Mouse (Mus musculus): ENCODE measurements around the gene Hnrnpk.
"Not testable (repeated sequence)": the region's sequence is repeated elsewhere in the genome, so short reads cannot be mapped to it uniquely, and the experiment has no call there.

The Hnrnpk gene

DNA sequence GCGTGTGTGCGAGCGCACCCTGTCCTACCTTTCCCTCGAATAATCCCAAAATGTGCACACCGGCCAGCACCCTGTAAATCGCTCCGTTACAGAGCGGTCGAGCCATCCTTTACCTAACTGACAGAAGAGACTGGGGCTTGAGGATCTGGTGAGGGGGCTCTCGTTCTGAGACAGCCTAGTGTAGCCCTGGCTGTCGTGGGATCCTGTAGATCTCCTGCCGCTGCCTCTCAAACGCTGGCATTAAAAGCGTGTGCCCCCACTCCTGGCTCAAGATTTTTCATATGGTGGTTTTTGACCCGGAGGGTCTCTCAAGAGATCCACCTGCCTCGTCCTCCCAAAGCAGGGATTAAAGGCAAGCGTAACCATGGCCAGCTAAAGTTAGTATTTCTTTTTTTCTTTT is at the start of gene Hnrnpk:
Gene Hnrnpk, minus strand, starts transcription at position 101 of the 400 bp plus-strand sequence.
- not testable (repeated sequence) for DNase-seq (ENCODE audit: low spot score in 2 of 2)

- no peak for DNase-seq (ENCODE audit: low spot score in 2 of 2)
Measured at GRCm38 (mm10) chr13:58452246-58452645, 49.1 kb upstream of the Hnrnpk start.

GRCm38 (mm10) chr13:58450459-58451182 is 47.5 kb upstream of the Hnrnpk start:
- DNase-seq (ENCODE audit: low spot score in 2 of 2): no peak

DNA sequence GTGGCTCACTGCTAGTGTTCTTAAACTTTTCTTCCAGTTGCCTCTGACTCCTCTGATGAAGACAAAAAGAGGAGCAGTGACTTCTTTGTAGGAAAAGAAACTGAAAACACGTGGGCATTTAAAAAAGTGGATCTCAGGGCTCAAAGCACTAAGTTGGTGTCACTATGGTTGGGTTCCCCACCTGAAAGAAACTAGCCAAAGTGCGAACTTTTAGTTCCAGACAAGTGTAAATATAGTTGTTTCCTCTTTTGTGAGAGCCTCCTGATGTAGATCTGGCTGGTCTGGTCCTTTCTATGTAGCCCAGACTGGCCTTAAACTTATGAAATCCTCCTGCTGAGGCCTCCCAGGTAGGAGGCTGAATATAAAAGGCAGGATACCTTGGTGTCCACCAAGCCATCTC is 43.4 kb upstream of the Hnrnpk start:
- no peak for DNase-seq (ENCODE audit: low spot score in 2 of 2)

- peak in 1 of 2 experiments; percentile 56 for DNase-seq (ENCODE audit: low spot score in 2 of 2)
Measured at GRCm38 (mm10) chr13:58443787-58444186, 40.6 kb upstream of the Hnrnpk start.

DNA sequence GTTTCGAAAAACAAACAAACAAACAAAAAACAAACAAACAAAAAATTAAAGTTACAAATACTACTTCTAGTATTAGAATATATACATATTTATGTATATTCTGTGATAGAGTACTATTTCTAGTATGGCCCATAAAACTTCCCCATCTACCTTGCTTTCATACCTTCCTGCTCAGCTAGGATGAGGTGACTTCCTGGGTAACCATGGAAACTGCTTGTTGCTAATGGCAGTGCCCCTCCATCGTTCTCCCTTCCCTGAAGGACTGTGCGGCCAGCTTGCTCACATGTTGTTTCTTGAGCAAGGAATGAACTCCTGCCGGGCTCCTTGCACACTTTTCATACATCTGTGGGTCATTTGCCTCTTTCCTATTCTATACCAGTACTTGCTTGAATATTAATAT is 40.2 kb upstream of the Hnrnpk start:
- no peak for DNase-seq (ENCODE audit: low spot score in 2 of 2)

- DNase-seq (ENCODE audit: low spot score in 2 of 2): no peak
Measured at GRCm38 (mm10) chr13:58439716-58440115, 36.6 kb upstream of the Hnrnpk start.

GRCm38 (mm10) chr13:58423061-58423660 is 20.0 kb upstream of the Hnrnpk start:
- peak in 1 of 2 experiments; percentile 9 for DNase-seq (ENCODE audit: low spot score in 2 of 2)

GRCm38 (mm10) chr13:58422242-58422641 is 19.1 kb upstream of the Hnrnpk start:
- DNase-seq (ENCODE audit: low spot score in 2 of 2): no peak

GRCm38 (mm10) chr13:58421026-58421425 is 17.9 kb upstream of the Hnrnpk start:
- no peak for DNase-seq (ENCODE audit: low spot score in 2 of 2)

GRCm38 (mm10) chr13:58419266-58419665 is 16.1 kb upstream of the Hnrnpk start:
- no peak for DNase-seq (ENCODE audit: low spot score in 2 of 2)

DNA sequence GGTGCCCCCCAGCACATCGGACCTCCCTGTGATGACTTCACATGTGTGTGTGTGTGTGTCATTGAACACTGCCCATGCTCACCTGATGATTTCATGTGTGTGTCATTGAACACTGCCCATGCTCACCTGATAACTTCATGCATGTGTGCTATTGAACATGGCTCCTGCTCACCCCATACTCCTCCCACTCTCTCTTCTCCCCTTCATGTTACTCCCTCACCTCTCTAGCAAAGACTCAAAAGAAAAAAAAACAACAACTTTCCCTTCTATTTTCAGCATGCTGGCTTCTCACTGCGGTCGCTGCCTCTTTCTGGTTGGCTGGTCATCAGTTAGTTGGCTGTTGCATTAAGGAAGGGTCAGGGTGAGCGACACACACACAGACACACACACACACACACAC is 15.5 kb upstream of the Hnrnpk start:
- DNase-seq (ENCODE audit: low spot score in 2 of 2): peak in 1 of 2 experiments; percentile 24

GRCm38 (mm10) chr13:58415838-58416237 is 12.7 kb upstream of the Hnrnpk start:
- DNase-seq (ENCODE audit: low spot score in 2 of 2): no peak

DNA sequence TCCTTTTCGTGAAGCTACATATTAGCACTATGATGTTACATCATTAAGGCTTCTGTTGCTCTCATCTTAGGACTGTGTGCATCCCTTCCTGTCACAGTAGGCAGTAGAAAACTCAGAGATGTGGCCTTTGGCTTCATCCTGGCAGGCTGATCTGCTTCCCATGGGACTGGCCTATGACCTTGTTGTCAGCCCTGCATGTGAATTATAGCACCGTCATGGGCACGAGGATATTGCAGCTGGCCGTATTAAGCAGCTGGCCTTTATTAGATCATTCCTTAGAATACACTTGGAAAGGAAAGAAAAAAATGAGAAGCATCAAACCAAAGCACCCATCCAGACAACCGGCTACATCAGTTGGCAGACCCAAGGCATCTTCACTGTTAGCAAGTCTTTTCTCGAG is 12.2 kb upstream of the Hnrnpk start:
- DNase-seq (ENCODE audit: low spot score in 2 of 2): no peak

- no peak for DNase-seq (ENCODE audit: low spot score in 2 of 2)
Measured at GRCm38 (mm10) chr13:58411073-58411472, 7.9 kb upstream of the Hnrnpk start.

- DNase-seq (ENCODE audit: low spot score in 2 of 2): no peak
Measured at GRCm38 (mm10) chr13:58402744-58403110, 416 bp downstream of the Hnrnpk start.

- DNase-seq (ENCODE audit: low spot score in 2 of 2): peak; percentile 97 to 99
Measured at GRCm38 (mm10) chr13:58402003-58402743, 970 bp downstream of the Hnrnpk start, which contains the start of gene Rmi1. TSS of gene Rmi1 (plus strand) at chr13:58402248.

DNA sequence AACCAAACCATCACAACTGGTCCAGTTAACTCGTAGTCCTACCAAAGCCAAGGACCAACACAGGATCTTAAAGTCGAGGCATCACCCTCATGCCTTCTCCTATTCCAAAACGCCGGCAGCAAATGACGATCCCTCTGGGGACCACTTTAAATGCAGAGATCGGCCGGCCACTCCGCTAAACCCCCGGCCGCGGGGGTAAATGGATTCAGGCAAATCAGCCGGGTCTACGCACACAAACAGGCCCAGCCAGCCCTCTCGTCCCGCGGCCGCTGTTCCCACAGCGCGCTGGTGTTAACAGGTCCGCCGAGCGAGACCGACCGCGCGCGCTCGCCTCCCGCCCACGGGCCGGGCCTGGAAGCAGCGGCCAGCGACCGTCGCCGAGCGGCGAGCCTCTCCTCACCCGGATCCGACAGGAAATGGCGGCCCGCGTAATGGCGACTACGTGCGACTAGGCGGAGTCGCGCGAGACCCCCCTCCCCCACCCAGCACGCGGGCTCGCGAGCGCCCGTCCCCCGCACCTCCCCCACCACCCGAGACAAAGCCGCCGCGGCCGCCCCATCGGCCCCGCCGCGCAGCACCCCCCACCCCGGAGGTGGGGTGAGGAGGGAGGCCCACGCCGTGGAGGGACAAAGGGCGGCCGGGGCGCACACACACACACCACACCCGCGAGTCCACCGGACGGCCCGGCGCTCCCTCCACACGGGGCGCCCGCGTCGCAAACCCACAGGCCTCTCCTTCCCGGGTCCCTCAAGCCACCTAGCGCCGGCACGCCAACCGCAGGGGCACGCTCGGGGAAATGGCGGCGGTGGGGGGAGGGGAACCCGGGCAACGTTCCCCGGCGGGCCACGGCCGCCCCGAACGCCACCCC is 1.8 kb downstream of the Hnrnpk start:
- DNase-seq (ENCODE audit: low spot score in 2 of 2): peak in 1 of 2 experiments; percentile 84

- no peak for DNase-seq (ENCODE audit: low spot score in 2 of 2)
Measured at GRCm38 (mm10) chr13:58400576-58400975, 2.6 kb downstream of the Hnrnpk start.

DNA sequence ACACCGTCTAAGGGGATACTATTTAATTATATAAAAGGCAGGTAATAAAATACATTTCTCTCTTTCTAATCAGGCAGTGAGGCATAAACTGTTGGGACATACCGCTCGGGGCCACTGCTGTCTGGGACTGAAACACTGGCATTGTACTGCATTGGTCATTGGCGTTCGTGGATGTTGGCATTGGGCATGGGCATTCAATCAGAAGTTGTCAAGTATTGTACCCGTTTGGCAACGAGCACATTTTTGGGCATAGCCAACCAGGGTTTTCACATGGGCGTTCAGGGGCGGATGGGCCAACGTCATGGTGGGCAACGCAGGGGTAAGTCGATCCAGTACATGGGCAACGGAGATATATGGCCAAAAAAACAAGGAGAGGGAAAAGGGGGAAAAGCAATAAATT is 5.5 kb downstream of the Hnrnpk start:
- DNase-seq (ENCODE audit: low spot score in 2 of 2): no peak

GRCm38 (mm10) chr13:58394392-58394791 is 8.8 kb downstream of the Hnrnpk start:
- DNase-seq (ENCODE audit: low spot score in 2 of 2): peak in 1 of 2 experiments; percentile 10

Measured in spleen, postnatal 10 days (tissue).